Mouse (Mus musculus) T-cell, adult 66 days (primary cell): ENCODE measurements around the gene Hnrnpa2b1. TPM values are rescaled to one million over a fixed set of nuclear protein-coding genes. Genes with fewer than 3 reads are reported as not detected.

ENCODE experiments used
- total RNA-seq, 2 experiments: library from RNA; stranded (reverse); gene quantifications; 3 replicates in 1 of 2; 4 replicates in 1 of 2; pipeline ENCODE4 v1.2.4; 2023

Gene Hnrnpa2b1
- total RNA-seq: 100 to 1,000 TPM; 812 to 886 TPM

GRCm38 (mm10) chr6:51469715-51470310 is at the start of gene Hnrnpa2b1:
Hnrnpa2b1 (minus strand) TSS chr6:51469894.

GRCm38 (mm10) chr6:51470311-51471178 is 851 bp upstream of the Hnrnpa2b1 start, which contains the start of gene Cbx3:
Cbx3 (plus strand) TSS chr6:51470360.

GRCm38 (mm10) chr6:51432535-51433397 is 36.9 kb downstream of the Hnrnpa2b1 start, which contains the start of gene Nfe2l3:
Nfe2l3 (plus strand) TSS chr6:51432670.

Other genes starting within 250 kb of the Hnrnpa2b1 start
- gene Nfe2l3, start 37.2 kb downstream of the Hnrnpa2b1 start, total RNA-seq: not detected
- 100 to 1,000 TPM; 111 to 112 TPM for gene Cbx3, start 466 bp upstream of the Hnrnpa2b1 start, total RNA-seq
- gene Snx10, start 54.0 kb upstream of the Hnrnpa2b1 start, total RNA-seq: 1 to 10 TPM; 7.2 to 8.2 TPM